Mouse (Mus musculus): Measurements from ENCODE around the gene Tpm1. TPM values are rescaled to one million over a fixed set of nuclear protein-coding genes. Genes with fewer than 3 reads are reported as not detected.

Tpm1 gene
- polyA plus RNA-seq, 1 experiment from 2014 or later: 187 TPM

GRCm38 (mm10) chr9:66974721-66975225, 74.4 kb downstream of the Tpm1 start:
- peak overlapping the region; percentile 65 for H3K4me2 ChIP-seq (ENCODE audit: low read length)
- H3K9ac ChIP-seq (ENCODE audit: low read depth, low read length): peak overlapping the region; percentile 95
- under 1% methylated on average over 28 of the region's 41 CpGs for WGBS
- peak; percentile 85 for ATAC-seq
- H3K9me3 ChIP-seq (ENCODE audit: control insufficient read depth, low read length): no peaks in the 10 kb centered on the region
- peaks cover 10% of the 10 kb centered on the region; the same call in 1 of the 2 replicates for H3K4me1 ChIP-seq (ENCODE audit: control insufficient read depth, insufficient read depth, low read depth, low read length)
- H3K27ac ChIP-seq (ENCODE audit: low read depth, low read length): peak overlapping the region; percentile 93
- H3K4me3 ChIP-seq (ENCODE audit: low read length): peak overlapping the region; percentile 92
- H3K36me3 ChIP-seq (ENCODE audit: control insufficient read depth, insufficient read depth, low read length): peaks cover 7% of the 10 kb centered on the region
- no peaks in the 10 kb centered on the region for H3K27me3 ChIP-seq (replicated peaks; ENCODE audit: control insufficient read depth, insufficient read depth, low read length)

Other genes starting within 250 kb of the Tpm1 start
- gene Aph1c, start 214.7 kb downstream of the Tpm1 start, polyA plus RNA-seq (2015; fragmentation: Nextera tagmentation; extraction: Ambion mirVana): 5.0 and 5.2 TPM in 2 replicates
- gene Rab8b, start 129.7 kb downstream of the Tpm1 start, polyA plus RNA-seq (2015; fragmentation: Nextera tagmentation; extraction: Ambion mirVana): 36.2 and 40.4 TPM in 2 replicates
- 204 and 212 TPM in 2 replicates for gene Rps27l, start 103.3 kb downstream of the Tpm1 start, polyA plus RNA-seq (2015; fragmentation: Nextera tagmentation; extraction: Ambion mirVana)
- gene Lactb, start 73.9 kb downstream of the Tpm1 start, polyA plus RNA-seq (2015; fragmentation: Nextera tagmentation; extraction: Ambion mirVana): 12.1 and 12.3 TPM in 2 replicates